Mouse (Mus musculus): ENCODE data around the gene Camkmt. TPM values are rescaled to one million over a fixed set of nuclear protein-coding genes. Genes with fewer than 3 reads are reported as not detected.

Camkmt gene
- polyA plus RNA-seq, 1 experiment from 2014 or later: 12.1 TPM

- H3K9me3 ChIP-seq (ENCODE audit: control insufficient read depth, low read length): no peaks in the 10 kb centered on the region
- H3K4me3 ChIP-seq (ENCODE audit: low read depth, low read length): no peak overlapping the region
- no peak overlapping the region for H3K27ac ChIP-seq (ENCODE audit: low read depth, low read length)
- H3K4me1 ChIP-seq (ENCODE audit: control insufficient read depth, insufficient read depth, low read length): no peaks in the 10 kb centered on the region
- H3K9ac ChIP-seq (ENCODE audit: low read length): no peak overlapping the region
- no peaks in the 10 kb centered on the region for H3K36me3 ChIP-seq (ENCODE audit: control insufficient read depth, insufficient read depth, low read length)
- ATAC-seq (ENCODE audit: insufficient read depth, low FRiP score, low TSS enrichment): no peak
- 95% methylated on average over 10 of the region's 10 CpGs for WGBS
- DNase-seq (ENCODE audit: low spot score): no peak
- H3K4me2 ChIP-seq (ENCODE audit: low read depth): no peak overlapping the region
- no peaks in the 10 kb centered on the region for H3K27me3 ChIP-seq (ENCODE audit: control insufficient read depth, insufficient read depth, low read length)
Measured at GRCm38 (mm10) chr17:85309046-85309445, 218.7 kb downstream of the Camkmt start.

GRCm38 (mm10) chr17:85311348-85311747 is 221.0 kb downstream of the Camkmt start:
- Histone ChIP-seq H3K36me3 (ENCODE audit: control insufficient read depth, insufficient read depth, low read length) (no peaks in the 10 kb centered on the region), H3K27ac (ENCODE audit: low read depth, low read length) (no peak overlapping the region), H3K4me3 (ENCODE audit: low read depth, low read length) (no peak overlapping the region), H3K4me1 (ENCODE audit: control insufficient read depth, insufficient read depth, low read length) (no peaks in the 10 kb centered on the region), H3K4me2 (ENCODE audit: low read depth) (no peak overlapping the region), H3K9ac (ENCODE audit: low read length) (no peak overlapping the region), H3K27me3 (ENCODE audit: control insufficient read depth, insufficient read depth, low read length) (no peaks in the 10 kb centered on the region), H3K9me3 (ENCODE audit: control insufficient read depth, low read length) (no peaks in the 10 kb centered on the region)
- ATAC-seq (ENCODE audit: insufficient read depth, low FRiP score, low TSS enrichment): no peak
- no peak for DNase-seq (ENCODE audit: low spot score)
- 87% methylated on average over 13 of the region's 13 CpGs for WGBS

GRCm38 (mm10) chr17:85318401-85318800 is 228.0 kb downstream of the Camkmt start:
- H3K4me2 ChIP-seq (ENCODE audit: low read depth): no peak overlapping the region
- H3K4me1 ChIP-seq (ENCODE audit: control insufficient read depth, insufficient read depth, low read length): no peaks in the 10 kb centered on the region
- H3K27ac ChIP-seq (ENCODE audit: low read depth, low read length): no peak overlapping the region
- no peak overlapping the region for H3K4me3 ChIP-seq (ENCODE audit: low read depth, low read length)
- no peaks in the 10 kb centered on the region for H3K27me3 ChIP-seq (ENCODE audit: control insufficient read depth, insufficient read depth, low read length)
- 77% methylated on average over 10 of the region's 10 CpGs for WGBS
- no peaks in the 10 kb centered on the region for H3K36me3 ChIP-seq (ENCODE audit: control insufficient read depth, insufficient read depth, low read length)
- no peak for ATAC-seq (ENCODE audit: insufficient read depth, low FRiP score, low TSS enrichment)
- DNase-seq (ENCODE audit: low spot score): no peak
- no peak overlapping the region for H3K9ac ChIP-seq (ENCODE audit: low read length)
- no peaks in the 10 kb centered on the region for H3K9me3 ChIP-seq (ENCODE audit: control insufficient read depth, low read length)

DNA sequence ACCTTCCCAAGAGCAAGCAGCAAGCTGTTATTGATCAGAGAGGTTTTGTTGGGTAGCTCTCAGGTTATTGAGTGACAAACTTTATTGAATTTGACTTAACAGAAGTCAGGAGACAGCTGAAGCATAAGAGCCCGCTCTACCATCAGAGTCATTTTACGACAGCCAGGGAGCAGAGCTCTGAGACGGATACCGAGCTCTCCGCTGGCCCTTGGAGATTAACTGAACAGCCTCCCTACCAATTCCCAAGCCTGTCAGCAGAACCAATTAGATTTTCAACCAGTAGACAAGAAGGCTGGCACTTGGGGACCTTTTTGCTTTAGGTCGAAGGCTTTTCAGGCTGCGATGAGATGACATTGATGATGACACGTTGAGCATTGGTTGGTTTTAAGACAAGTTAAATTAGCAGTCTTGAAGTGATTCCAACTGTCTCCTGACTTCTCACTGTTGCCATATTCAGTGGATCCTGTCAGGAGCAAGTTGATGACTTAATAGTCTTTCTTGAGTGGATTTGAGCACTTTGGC is 229.5 kb downstream of the Camkmt start:
- Histone ChIP-seq H3K4me1 (ENCODE audit: control insufficient read depth, insufficient read depth, low read length) (no peaks in the 10 kb centered on the region), H3K27ac (ENCODE audit: low read depth, low read length) (no peak overlapping the region), H3K4me2 (ENCODE audit: low read depth) (no peak overlapping the region), H3K9ac (ENCODE audit: low read length) (no peak overlapping the region), H3K27me3 (ENCODE audit: control insufficient read depth, insufficient read depth, low read length) (no peaks in the 10 kb centered on the region), H3K36me3 (ENCODE audit: control insufficient read depth, insufficient read depth, low read length) (no peaks in the 10 kb centered on the region), H3K4me3 (ENCODE audit: low read depth, low read length) (no peak overlapping the region), H3K9me3 (ENCODE audit: control insufficient read depth, low read length) (no peaks in the 10 kb centered on the region)
- WGBS: 78% methylated on average over 8 of the region's 8 CpGs
- DNase-seq (ENCODE audit: low spot score): no peak
- no peak for ATAC-seq (ENCODE audit: insufficient read depth, low FRiP score, low TSS enrichment)

- no peaks in the 10 kb centered on the region for H3K4me1 ChIP-seq (ENCODE audit: control insufficient read depth, insufficient read depth, low read length)
- WGBS: 90% methylated on average over 10 of the region's 10 CpGs
- no peak overlapping the region for H3K4me3 ChIP-seq (ENCODE audit: low read depth, low read length)
- no peak overlapping the region for H3K9ac ChIP-seq (ENCODE audit: low read length)
- H3K27ac ChIP-seq (ENCODE audit: low read depth, low read length): no peak overlapping the region
- DNase-seq (ENCODE audit: low spot score): no peak
- H3K9me3 ChIP-seq (ENCODE audit: control insufficient read depth, low read length): no peaks in the 10 kb centered on the region
- ATAC-seq (ENCODE audit: insufficient read depth, low FRiP score, low TSS enrichment): no peak
- H3K36me3 ChIP-seq (ENCODE audit: control insufficient read depth, insufficient read depth, low read length): no peaks in the 10 kb centered on the region
- no peak overlapping the region for H3K4me2 ChIP-seq (ENCODE audit: low read depth)
- H3K27me3 ChIP-seq (ENCODE audit: control insufficient read depth, insufficient read depth, low read length): no peaks in the 10 kb centered on the region
Measured at GRCm38 (mm10) chr17:85328901-85329300, 238.5 kb downstream of the Camkmt start.

- 83% methylated on average over 10 of the region's 10 CpGs for WGBS
- Histone ChIP-seq H3K36me3 (ENCODE audit: control insufficient read depth, insufficient read depth, low read length) (no peaks in the 10 kb centered on the region), H3K4me1 (ENCODE audit: control insufficient read depth, insufficient read depth, low read length) (no peaks in the 10 kb centered on the region), H3K27me3 (ENCODE audit: control insufficient read depth, insufficient read depth, low read length) (no peaks in the 10 kb centered on the region), H3K9me3 (ENCODE audit: control insufficient read depth, low read length) (no peaks in the 10 kb centered on the region), H3K4me3 (ENCODE audit: low read depth, low read length) (no peak overlapping the region), H3K27ac (ENCODE audit: low read depth, low read length) (no peak overlapping the region), H3K4me2 (ENCODE audit: low read depth) (no peak overlapping the region), H3K9ac (ENCODE audit: low read length) (no peak overlapping the region)
- DNase-seq (ENCODE audit: low spot score) (no peak), ATAC-seq (ENCODE audit: insufficient read depth, low FRiP score, low TSS enrichment) (no peak)
Measured at GRCm38 (mm10) chr17:85335464-85335863, 245.1 kb downstream of the Camkmt start.

DNA sequence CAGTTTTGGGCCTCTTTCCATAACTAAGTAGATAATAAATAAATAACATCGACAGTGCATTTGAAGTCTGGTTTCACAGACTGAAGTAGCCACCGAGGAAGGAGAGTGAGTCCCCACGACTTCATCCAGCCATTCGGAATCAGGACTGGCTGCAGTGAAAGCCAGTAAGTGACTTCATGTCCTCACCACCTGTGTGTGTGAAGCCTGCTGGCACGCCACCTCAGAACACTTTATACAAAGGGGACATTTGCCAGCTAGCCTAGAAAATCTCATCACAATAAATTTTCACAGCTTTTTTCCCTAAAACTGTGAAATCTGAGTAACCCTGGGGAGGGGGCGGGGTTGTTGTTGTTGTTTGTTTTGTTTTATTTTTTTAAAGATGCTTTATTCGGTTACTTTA is 247.3 kb downstream of the Camkmt start:
- Histone ChIP-seq H3K9me3 (ENCODE audit: control insufficient read depth, low read length) (no peaks in the 10 kb centered on the region), H3K4me1 (ENCODE audit: control insufficient read depth, insufficient read depth, low read length) (no peaks in the 10 kb centered on the region), H3K4me2 (ENCODE audit: low read depth) (no peak overlapping the region), H3K9ac (ENCODE audit: low read length) (no peak overlapping the region), H3K4me3 (ENCODE audit: low read depth, low read length) (no peak overlapping the region), H3K27me3 (ENCODE audit: control insufficient read depth, insufficient read depth, low read length) (no peaks in the 10 kb centered on the region), H3K27ac (ENCODE audit: low read depth, low read length) (no peak overlapping the region), H3K36me3 (ENCODE audit: control insufficient read depth, insufficient read depth, low read length) (no peaks in the 10 kb centered on the region)
- WGBS: 81% methylated on average over 7 of the region's 7 CpGs
- DNase-seq (ENCODE audit: low spot score) (no peak), ATAC-seq (ENCODE audit: insufficient read depth, low FRiP score, low TSS enrichment) (no peak)

DNA sequence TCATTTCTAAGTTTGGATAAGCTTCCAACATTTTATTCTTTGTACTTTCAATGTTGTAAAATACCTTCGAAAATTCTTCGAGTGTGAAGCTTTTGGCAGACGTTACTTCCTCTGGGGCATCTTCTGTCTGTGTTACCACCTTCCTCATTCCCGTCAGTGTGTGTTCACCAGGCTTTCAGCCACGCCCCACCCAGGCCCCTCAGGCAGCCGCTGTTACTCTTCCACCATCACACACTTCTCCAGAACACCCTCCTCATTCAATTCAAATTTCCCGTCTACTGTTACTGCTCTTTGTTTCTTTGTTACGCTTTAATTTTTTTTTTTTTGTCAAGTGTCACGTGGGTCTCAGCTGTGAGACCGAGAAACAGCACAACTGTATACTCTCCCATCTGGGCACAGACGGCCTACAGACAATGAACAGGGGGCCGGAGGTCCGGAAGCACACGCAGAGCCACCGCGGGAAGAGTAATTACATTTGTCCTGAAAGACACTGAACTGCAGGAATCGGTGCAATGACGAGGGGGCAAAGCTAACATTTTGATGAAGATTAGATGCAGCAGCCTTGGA is 250.9 kb downstream of the Camkmt start:
- DNase-seq (ENCODE audit: low spot score): peak; percentile 60
- no peaks in the 10 kb centered on the region for H3K27me3 ChIP-seq (ENCODE audit: control insufficient read depth, insufficient read depth, low read length)
- H3K36me3 ChIP-seq (ENCODE audit: control insufficient read depth, insufficient read depth, low read length): no peaks in the 10 kb centered on the region
- H3K9ac ChIP-seq (ENCODE audit: low read length): no peak overlapping the region
- H3K4me3 ChIP-seq (ENCODE audit: low read depth, low read length): no peak overlapping the region
- H3K27ac ChIP-seq (ENCODE audit: low read depth, low read length): no peak overlapping the region
- H3K4me2 ChIP-seq (ENCODE audit: low read depth): peak overlapping the region; percentile 13; the same call in 1 of the 2 replicates
- 45% methylated on average over 18 of the region's 18 CpGs for WGBS
- peak; percentile 81 for ATAC-seq (ENCODE audit: insufficient read depth, low FRiP score, low TSS enrichment)
- H3K9me3 ChIP-seq (ENCODE audit: control insufficient read depth, low read length): no peaks in the 10 kb centered on the region
- H3K4me1 ChIP-seq (ENCODE audit: control insufficient read depth, insufficient read depth, low read length): no peaks in the 10 kb centered on the region

DNA sequence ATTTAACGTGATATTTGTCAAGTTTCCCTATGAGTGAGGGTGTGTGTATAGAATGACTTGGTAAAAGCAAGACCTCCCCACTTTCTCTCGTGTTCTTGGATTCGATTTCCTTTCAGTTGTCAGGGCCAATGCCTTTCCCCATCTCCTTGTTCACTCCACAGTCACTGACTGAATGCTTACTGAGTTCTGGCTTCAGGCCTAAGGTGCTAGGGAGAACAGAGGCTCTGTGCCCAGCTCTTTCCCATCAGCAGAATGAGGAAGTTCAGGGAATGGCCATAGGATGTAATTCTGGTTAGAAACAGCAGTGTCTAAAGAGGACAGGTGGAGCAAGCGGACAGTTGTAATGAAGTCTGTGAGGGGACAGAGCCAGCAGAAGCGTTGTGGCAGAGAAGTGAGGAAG is 252.1 kb downstream of the Camkmt start:
- Histone ChIP-seq H3K4me2 (ENCODE audit: low read depth) (no peak overlapping the region), H3K4me3 (ENCODE audit: low read depth, low read length) (no peak overlapping the region), H3K27ac (ENCODE audit: low read depth, low read length) (no peak overlapping the region), H3K9me3 (ENCODE audit: control insufficient read depth, low read length) (no peaks in the 10 kb centered on the region), H3K4me1 (ENCODE audit: control insufficient read depth, insufficient read depth, low read length) (no peaks in the 10 kb centered on the region), H3K27me3 (ENCODE audit: control insufficient read depth, insufficient read depth, low read length) (no peaks in the 10 kb centered on the region), H3K9ac (ENCODE audit: low read length) (no peak overlapping the region), H3K36me3 (ENCODE audit: control insufficient read depth, insufficient read depth, low read length) (no peaks in the 10 kb centered on the region)
- ATAC-seq (ENCODE audit: insufficient read depth, low FRiP score, low TSS enrichment): no peak
- no peak for DNase-seq (ENCODE audit: low spot score)
- WGBS: 82% methylated on average over 5 of the region's 5 CpGs
